Mouse (Mus musculus) erythroblast, embryonic 14.5 days (primary cell): ENCODE results near the gene Gtdc1. TPM values are rescaled to one million over a fixed set of nuclear protein-coding genes. Genes with fewer than 3 reads are reported as not detected.

ENCODE experiments used
- H3K27me3 ChIP-seq: 2 replicates; pipeline ENCODE4 v1.6.1; 2012; ENCODE audit warnings: inconsistent platforms; ENCODE audit not compliant: control insufficient read depth
- H3K36me3 ChIP-seq: 2 replicates; pipeline ENCODE4 v1.6.1; 2012; ENCODE audit warnings: mild to moderate bottlenecking, inconsistent platforms; ENCODE audit not compliant: control insufficient read depth
- H3K4me1 ChIP-seq: 2 replicates; pipeline ENCODE4 v1.6.1; 2012; ENCODE audit warnings: inconsistent platforms; ENCODE audit not compliant: control insufficient read depth
- H3K4me3 ChIP-seq: replicated peaks from 2 replicates; pipeline ENCODE3; 2012; ENCODE audit warnings: moderate library complexity, mild to moderate bottlenecking, inconsistent platforms
- H3K9me3 ChIP-seq: 2 replicates; pipeline ENCODE4 v1.6.1; 2012; ENCODE audit warnings: low read length, inconsistent platforms, mixed read lengths; ENCODE audit not compliant: control insufficient read depth
- GATA1 ChIP-seq: IDR thresholded peaks from 2 replicates; pipeline ENCODE4 v1.6.1; 2012; ENCODE audit warnings: low read length, inconsistent platforms, mixed read lengths
- TAL1 ChIP-seq: IDR thresholded peaks from 3 replicates; pipeline ENCODE4 v1.6.1; 2012; ENCODE audit warnings: low read length, inconsistent platforms, mixed read lengths
- polyA plus RNA-seq: library from polyadenylated mRNA; stranded (reverse); fragments of >175 nt; gene quantifications from 2 replicates; pipeline ENCODE4 v1.2.3, GENCODE M21; 2012

Gtdc1 gene
- polyA plus RNA-seq, 1 experiment: 0.21 TPM

DNA sequence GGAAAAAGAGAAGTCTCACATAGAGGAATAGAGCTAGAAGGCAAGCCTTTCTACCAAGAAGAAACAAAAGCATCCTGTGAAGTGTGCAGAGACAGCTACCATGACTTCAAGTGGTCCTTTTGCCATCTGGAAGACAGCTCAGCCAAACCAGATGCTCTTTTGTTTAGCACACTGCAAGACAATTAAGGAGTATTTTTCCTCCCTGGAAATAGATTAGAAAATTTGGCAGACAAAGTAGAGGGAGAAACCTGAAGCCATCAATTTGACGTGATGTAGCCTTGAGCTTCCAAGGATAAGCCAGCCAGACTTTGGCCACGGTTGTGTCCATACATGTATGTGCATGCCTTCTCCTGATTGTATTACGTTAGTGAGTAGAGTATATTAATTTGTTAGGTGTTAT, 3.5 kb upstream of the Gtdc1 start:
- Histone ChIP-seq H3K4me1 (peaks cover 20% of the 10 kb centered on the region), H3K9me3 (no peaks in the 10 kb centered on the region), H3K27me3 (no peaks in the 10 kb centered on the region), H3K4me3 (no peak overlapping the region), H3K36me3 (no peaks in the 10 kb centered on the region)
- TF ChIP-seq GATA1 (no peak), TAL1 (no peak)

- Histone ChIP-seq H3K27me3 (no peaks in the 10 kb centered on the region), H3K9me3 (no peaks in the 10 kb centered on the region), H3K4me3 (no peak overlapping the region), H3K36me3 (peaks cover 2% of the 10 kb centered on the region), H3K4me1 (peaks cover 33% of the 10 kb centered on the region)
- TF ChIP-seq GATA1 (no peak), TAL1 (no peak)
These were observed 1.2 kb upstream of the Gtdc1 start for GRCm38 (mm10) chr2:44928631-44929030.

DNA sequence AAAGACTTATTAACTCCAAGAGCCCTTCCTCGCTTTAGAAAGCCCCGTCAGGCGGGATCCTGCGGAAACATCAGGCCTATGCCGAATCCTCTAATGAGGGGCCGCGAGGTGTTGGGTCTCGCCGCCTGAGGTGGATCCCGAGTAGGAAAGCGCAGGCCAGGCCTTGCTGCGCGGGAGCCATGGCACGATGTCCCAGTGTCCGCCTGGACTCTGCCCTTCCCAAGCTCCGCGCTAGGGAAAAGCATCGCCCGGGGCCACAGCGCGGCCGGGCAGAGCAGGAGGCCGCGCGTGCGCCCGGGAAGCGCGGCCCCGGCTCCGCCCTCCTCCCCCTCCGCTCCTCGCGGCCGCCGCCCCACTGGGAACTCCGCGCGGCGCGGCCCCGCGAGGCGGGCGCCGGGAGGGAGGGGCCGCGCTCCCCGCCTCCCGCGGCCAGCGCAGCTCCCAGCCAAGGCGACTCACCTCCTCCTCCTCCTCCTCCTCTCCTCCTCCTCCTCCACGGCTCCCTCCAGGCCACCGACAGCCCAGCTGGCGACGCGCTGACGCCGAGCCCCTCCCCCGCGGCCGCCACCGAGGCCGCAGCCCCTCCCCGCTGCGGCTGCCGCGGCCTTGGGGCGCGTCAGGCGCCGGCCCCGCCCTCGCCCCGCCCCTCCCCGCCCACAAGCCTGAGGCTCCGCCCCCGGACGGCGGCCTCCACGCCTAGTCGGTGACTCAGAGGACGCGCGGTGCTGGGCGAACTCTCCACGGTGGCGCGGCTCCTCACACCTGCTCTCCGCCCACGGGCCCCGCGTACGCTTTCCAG, 575 bp downstream of the Gtdc1 start:
- TF ChIP-seq TAL1 (no peak), GATA1 (no peak)
- peaks cover 2% of the 10 kb centered on the region for H3K36me3 ChIP-seq
- peak overlapping the region; percentile 95 for H3K4me3 ChIP-seq
- no peaks in the 10 kb centered on the region for H3K27me3 ChIP-seq
- peaks cover 44% of the 10 kb centered on the region for H3K4me1 ChIP-seq
- H3K9me3 ChIP-seq: no peaks in the 10 kb centered on the region

DNA sequence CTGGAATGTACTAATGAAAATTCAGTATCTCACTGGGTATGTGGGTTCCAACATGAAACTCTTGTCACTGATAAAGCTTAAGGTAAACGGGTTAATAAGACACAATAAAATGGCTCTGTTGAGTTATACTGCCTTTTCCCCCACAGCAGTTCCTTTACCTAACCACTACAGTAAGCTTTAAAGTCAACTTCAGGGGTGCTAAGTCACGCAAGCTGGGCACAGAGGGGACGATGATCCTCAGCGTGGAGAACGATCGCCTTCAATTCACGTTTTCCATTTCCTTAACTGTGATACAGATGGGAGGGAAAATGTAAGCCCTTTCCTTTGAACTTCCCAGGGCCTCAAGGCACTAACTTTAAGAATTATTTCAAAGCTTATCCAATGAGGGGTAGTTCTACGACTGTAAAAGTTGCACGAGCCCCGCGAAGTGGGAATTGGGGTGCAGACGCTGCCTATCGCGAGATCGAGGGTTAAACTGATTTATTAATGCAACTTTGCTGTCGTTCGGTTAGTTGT, 1.2 kb downstream of the Gtdc1 start:
- Histone ChIP-seq H3K9me3 (no peaks in the 10 kb centered on the region), H3K4me1 (peaks cover 44% of the 10 kb centered on the region), H3K4me3 (peak overlapping the region; percentile 95), H3K27me3 (no peaks in the 10 kb centered on the region), H3K36me3 (peaks cover 2% of the 10 kb centered on the region)
- no peak for TF ChIP-seq GATA1
- no peak for TF ChIP-seq TAL1

DNA sequence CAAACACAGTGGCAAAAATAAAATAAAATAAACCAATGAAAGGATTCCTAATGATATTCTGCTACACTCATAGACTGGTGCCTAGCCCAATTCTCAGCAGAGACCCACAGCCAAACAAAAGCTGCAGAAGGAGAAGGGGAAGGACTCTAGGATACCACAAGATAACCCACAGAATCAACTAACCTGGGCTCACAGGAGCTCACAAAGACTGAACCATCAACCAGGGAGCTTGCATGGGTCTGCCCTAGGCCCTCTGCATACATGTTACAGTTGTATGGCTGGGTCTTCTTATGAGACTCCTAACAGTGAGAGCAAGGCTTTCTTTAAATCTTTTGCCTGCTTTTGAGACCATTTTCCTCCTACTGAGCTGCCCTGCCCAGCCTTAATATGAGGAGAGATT, 2.8 kb downstream of the Gtdc1 start:
- Histone ChIP-seq H3K27me3 (no peaks in the 10 kb centered on the region), H3K9me3 (no peaks in the 10 kb centered on the region), H3K4me1 (peaks cover 48% of the 10 kb centered on the region), H3K4me3 (no peak overlapping the region), H3K36me3 (peaks cover 2% of the 10 kb centered on the region)
- TF ChIP-seq TAL1 (no peak), GATA1 (no peak)

DNA sequence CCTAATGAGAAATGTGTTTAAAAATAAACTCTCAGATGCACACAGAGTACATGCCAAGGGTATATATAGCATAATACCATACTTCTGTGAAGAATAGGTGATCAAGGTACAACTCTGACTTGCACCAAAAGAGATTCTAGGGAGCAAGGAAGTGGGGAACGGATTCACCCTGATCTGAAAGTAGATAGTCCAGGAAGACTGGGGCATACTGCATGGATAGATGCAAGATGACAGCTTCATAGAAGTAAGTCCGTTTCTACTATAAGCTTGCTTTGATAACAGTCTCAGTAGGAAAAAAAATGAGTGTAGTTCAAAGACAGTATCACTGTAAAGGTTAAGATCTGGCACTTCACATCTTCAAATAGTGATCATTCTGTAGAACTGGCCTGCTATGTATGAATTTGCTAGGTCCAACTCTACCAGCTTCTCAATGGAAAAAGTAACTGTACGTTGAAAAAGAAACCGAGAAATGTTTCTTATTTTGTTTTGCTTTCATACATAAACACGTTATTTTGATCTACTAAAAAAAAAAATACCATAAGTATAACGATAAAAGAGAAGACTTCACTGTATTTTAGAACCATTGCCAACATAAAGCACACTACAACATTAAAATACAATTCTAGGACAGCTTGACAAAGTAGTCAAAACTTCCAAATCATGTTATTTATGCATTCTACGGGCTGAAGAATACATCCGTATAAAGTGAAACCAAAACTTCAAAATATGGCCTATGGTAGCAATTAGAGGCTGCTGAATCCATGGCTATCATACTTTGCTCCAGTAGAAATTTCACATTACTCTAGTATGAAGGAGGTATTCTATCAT, 4.2 kb downstream of the Gtdc1 start:
- H3K4me1 ChIP-seq: peaks cover 49% of the 10 kb centered on the region

GRCm38 (mm10) chr2:44922500-44922899, 5.0 kb downstream of the Gtdc1 start:
- H3K27me3 ChIP-seq: no peaks in the 10 kb centered on the region
- no peak overlapping the region for H3K4me3 ChIP-seq
- TF ChIP-seq TAL1: no peak
- no peak for TF ChIP-seq GATA1
- H3K36me3 ChIP-seq: peaks cover 2% of the 10 kb centered on the region
- H3K4me1 ChIP-seq: peaks cover 43% of the 10 kb centered on the region
- no peaks in the 10 kb centered on the region for H3K9me3 ChIP-seq

More for the DNA sequence above, 4.2 kb downstream of the Gtdc1 start:
- Histone ChIP-seq H3K4me3 (no peak overlapping the region), H3K9me3 (no peaks in the 10 kb centered on the region), H3K27me3 (no peaks in the 10 kb centered on the region), H3K36me3 (peaks cover 2% of the 10 kb centered on the region)
- TF ChIP-seq TAL1 (no peak), GATA1 (no peak)

DNA sequence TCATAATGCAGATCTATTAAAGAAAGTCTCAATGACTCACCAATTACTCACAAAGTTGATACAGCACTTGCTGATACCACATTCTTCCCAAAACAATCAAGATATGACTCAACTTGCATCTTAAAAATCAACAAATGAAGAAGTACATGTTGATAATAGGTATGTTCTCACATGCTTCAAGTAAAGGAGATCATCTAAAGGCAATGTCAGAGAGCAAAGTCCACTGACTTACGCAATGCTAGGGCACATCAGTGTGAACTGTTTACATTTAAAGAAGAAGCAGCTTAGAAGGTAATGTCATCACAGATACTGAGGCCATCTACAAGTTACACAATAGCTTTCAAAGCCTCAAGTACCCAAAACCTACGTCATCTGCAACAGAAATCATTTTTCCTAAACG, 7.0 kb downstream of the Gtdc1 start:
- H3K4me1 ChIP-seq: peaks cover 36% of the 10 kb centered on the region
- no peaks in the 10 kb centered on the region for H3K27me3 ChIP-seq
- TF ChIP-seq GATA1: no peak
- TF ChIP-seq TAL1: no peak

DNA sequence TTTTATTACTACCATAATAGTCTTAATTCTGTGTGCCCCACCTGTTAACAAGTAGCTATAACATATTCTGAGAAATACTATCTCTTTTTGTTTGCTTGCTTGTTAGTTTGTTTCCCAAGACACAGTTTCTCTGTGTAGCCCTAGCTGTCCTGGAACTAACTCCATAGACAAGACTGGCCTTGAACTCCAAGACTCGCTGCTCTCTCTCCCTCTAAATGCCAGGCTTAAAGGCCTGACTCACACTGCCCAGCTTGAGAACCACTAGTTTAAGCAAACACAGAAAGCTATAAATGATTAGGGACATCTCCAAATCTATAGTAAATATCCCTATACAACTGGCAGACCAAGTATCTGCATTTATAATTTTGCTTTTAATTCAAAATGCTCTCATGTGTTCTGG, 8.1 kb downstream of the Gtdc1 start:
- Histone ChIP-seq H3K36me3 (no peaks in the 10 kb centered on the region), H3K9me3 (no peaks in the 10 kb centered on the region), H3K4me3 (no peak overlapping the region), H3K27me3 (no peaks in the 10 kb centered on the region), H3K4me1 (peaks cover 29% of the 10 kb centered on the region)
- TF ChIP-seq TAL1 (no peak), GATA1 (no peak)

More for the DNA sequence above, 7.0 kb downstream of the Gtdc1 start:
- Histone ChIP-seq H3K4me3 (no peak overlapping the region), H3K36me3 (peaks cover 2% of the 10 kb centered on the region), H3K9me3 (no peaks in the 10 kb centered on the region)
